Mouse (Mus musculus): Measurements from ENCODE around the gene Adamtsl3. TPM values are rescaled to one million over a fixed set of nuclear protein-coding genes. Genes with fewer than 3 reads are reported as not detected.

Adamtsl3 gene
- polyA plus RNA-seq, 1 experiment from 2014 or later = 0.68 TPM

- no peak for ATAC-seq
- no peak overlapping the region for H3K27ac ChIP-seq (ENCODE audit: low read length)
- no peaks in the 10 kb centered on the region for H3K27me3 ChIP-seq (replicated peaks; ENCODE audit: control insufficient read depth, insufficient read depth, low read length)
- no peaks in the 10 kb centered on the region for H3K36me3 ChIP-seq (ENCODE audit: control insufficient read depth, insufficient read depth, low read length)
- H3K4me3 ChIP-seq (ENCODE audit: low read length) = no peak overlapping the region
- H3K4me2 ChIP-seq (ENCODE audit: low read depth, low read length) = no peak overlapping the region
- no peaks in the 10 kb centered on the region for H3K9me3 ChIP-seq (ENCODE audit: control insufficient read depth, low read length)
- no peak overlapping the region for H3K9ac ChIP-seq (ENCODE audit: low read depth, low read length)
- no peaks in the 10 kb centered on the region for H3K4me1 ChIP-seq (ENCODE audit: control insufficient read depth, insufficient read depth, low read length)
- WGBS = 91% methylated on average over 1 of the region's 1 CpGs
Measured at GRCm38 (mm10) chr7:82552005-82552404, 216.5 kb downstream of the Adamtsl3 start.

- no peak overlapping the region for H3K27ac ChIP-seq (ENCODE audit: low read length)
- no peak overlapping the region for H3K4me3 ChIP-seq (ENCODE audit: low read length)
- no peaks in the 10 kb centered on the region for H3K36me3 ChIP-seq (ENCODE audit: control insufficient read depth, insufficient read depth, low read length)
- H3K9ac ChIP-seq (ENCODE audit: low read depth, low read length) = no peak overlapping the region
- H3K4me1 ChIP-seq (ENCODE audit: control insufficient read depth, insufficient read depth, low read length) = no peaks in the 10 kb centered on the region
- no peaks in the 10 kb centered on the region for H3K27me3 ChIP-seq (replicated peaks; ENCODE audit: control insufficient read depth, insufficient read depth, low read length)
- ATAC-seq = no peak
- 75% methylated on average over 5 of the region's 5 CpGs for WGBS
- H3K4me2 ChIP-seq (ENCODE audit: low read depth, low read length) = no peak overlapping the region
- no peaks in the 10 kb centered on the region for H3K9me3 ChIP-seq (ENCODE audit: control insufficient read depth, low read length)
Measured at GRCm38 (mm10) chr7:82555803-82556202, 220.3 kb downstream of the Adamtsl3 start.

GRCm38 (mm10) chr7:82556417-82556816, 220.9 kb downstream of the Adamtsl3 start:
- H3K36me3 ChIP-seq (ENCODE audit: control insufficient read depth, insufficient read depth, low read length) = no peaks in the 10 kb centered on the region
- WGBS = 89% methylated on average over 10 of the region's 10 CpGs
- no peaks in the 10 kb centered on the region for H3K9me3 ChIP-seq (ENCODE audit: control insufficient read depth, low read length)
- no peak overlapping the region for H3K4me3 ChIP-seq (ENCODE audit: low read length)
- no peak overlapping the region for H3K4me2 ChIP-seq (ENCODE audit: low read depth, low read length)
- H3K27ac ChIP-seq (ENCODE audit: low read length) = no peak overlapping the region
- H3K4me1 ChIP-seq (ENCODE audit: control insufficient read depth, insufficient read depth, low read length) = no peaks in the 10 kb centered on the region
- no peak overlapping the region for H3K9ac ChIP-seq (ENCODE audit: low read depth, low read length)
- ATAC-seq = no peak
- no peaks in the 10 kb centered on the region for H3K27me3 ChIP-seq (replicated peaks; ENCODE audit: control insufficient read depth, insufficient read depth, low read length)

- 73% methylated on average over 11 of the region's 11 CpGs for WGBS
- Histone ChIP-seq H3K4me3 (ENCODE audit: low read length) (no peak overlapping the region), H3K9ac (ENCODE audit: low read depth, low read length) (no peak overlapping the region), H3K36me3 (ENCODE audit: control insufficient read depth, insufficient read depth, low read length) (no peaks in the 10 kb centered on the region), H3K4me1 (ENCODE audit: control insufficient read depth, insufficient read depth, low read length) (no peaks in the 10 kb centered on the region), H3K27me3 (replicated peaks; ENCODE audit: control insufficient read depth, insufficient read depth, low read length) (no peaks in the 10 kb centered on the region), H3K9me3 (ENCODE audit: control insufficient read depth, low read length) (no peaks in the 10 kb centered on the region), H3K27ac (ENCODE audit: low read length) (no peak overlapping the region), H3K4me2 (ENCODE audit: low read depth, low read length) (no peak overlapping the region)
- no peak for ATAC-seq
Measured at GRCm38 (mm10) chr7:82557111-82557510, 221.6 kb downstream of the Adamtsl3 start.

GRCm38 (mm10) chr7:82566688-82567087, 231.2 kb downstream of the Adamtsl3 start:
- Histone ChIP-seq H3K27ac (ENCODE audit: low read length) (no peak overlapping the region), H3K9me3 (ENCODE audit: control insufficient read depth, low read length) (no peaks in the 10 kb centered on the region), H3K9ac (ENCODE audit: low read depth, low read length) (no peak overlapping the region), H3K4me3 (ENCODE audit: low read length) (no peak overlapping the region), H3K4me1 (ENCODE audit: control insufficient read depth, insufficient read depth, low read length) (no peaks in the 10 kb centered on the region), H3K27me3 (replicated peaks; ENCODE audit: control insufficient read depth, insufficient read depth, low read length) (no peaks in the 10 kb centered on the region), H3K4me2 (ENCODE audit: low read depth, low read length) (no peak overlapping the region), H3K36me3 (ENCODE audit: control insufficient read depth, insufficient read depth, low read length) (no peaks in the 10 kb centered on the region)
- no peak for ATAC-seq
- WGBS = 46% methylated on average over 8 of the region's 8 CpGs

- Histone ChIP-seq H3K4me3 (ENCODE audit: low read length) (no peak overlapping the region), H3K9ac (ENCODE audit: low read depth, low read length) (no peak overlapping the region), H3K4me1 (ENCODE audit: control insufficient read depth, insufficient read depth, low read length) (no peaks in the 10 kb centered on the region), H3K27me3 (replicated peaks; ENCODE audit: control insufficient read depth, insufficient read depth, low read length) (no peaks in the 10 kb centered on the region), H3K36me3 (ENCODE audit: control insufficient read depth, insufficient read depth, low read length) (no peaks in the 10 kb centered on the region), H3K9me3 (ENCODE audit: control insufficient read depth, low read length) (no peaks in the 10 kb centered on the region), H3K27ac (ENCODE audit: low read length) (no peak overlapping the region), H3K4me2 (ENCODE audit: low read depth, low read length) (no peak overlapping the region)
- no peak for ATAC-seq
- 81% methylated on average over 3 of the region's 3 CpGs for WGBS
Measured at GRCm38 (mm10) chr7:82567811-82568210, 232.3 kb downstream of the Adamtsl3 start.

- Histone ChIP-seq H3K36me3 (ENCODE audit: control insufficient read depth, insufficient read depth, low read length) (no peaks in the 10 kb centered on the region), H3K9me3 (ENCODE audit: control insufficient read depth, low read length) (no peaks in the 10 kb centered on the region), H3K4me2 (ENCODE audit: low read depth, low read length) (no peak overlapping the region), H3K27ac (ENCODE audit: low read length) (no peak overlapping the region), H3K27me3 (replicated peaks; ENCODE audit: control insufficient read depth, insufficient read depth, low read length) (no peaks in the 10 kb centered on the region), H3K4me1 (ENCODE audit: control insufficient read depth, insufficient read depth, low read length) (no peaks in the 10 kb centered on the region), H3K9ac (ENCODE audit: low read depth, low read length) (no peak overlapping the region), H3K4me3 (ENCODE audit: low read length) (no peak overlapping the region)
- ATAC-seq = no peak
- WGBS = 49% methylated on average over 1 of the region's 1 CpGs
Measured at GRCm38 (mm10) chr7:82572981-82573380, 237.5 kb downstream of the Adamtsl3 start.

GRCm38 (mm10) chr7:82580007-82580406, 244.5 kb downstream of the Adamtsl3 start:
- 82% methylated on average over 3 of the region's 3 CpGs for WGBS

GRCm38 (mm10) chr7:82581802-82582201, 246.3 kb downstream of the Adamtsl3 start:
- Histone ChIP-seq H3K4me1 (ENCODE audit: control insufficient read depth, insufficient read depth, low read length) (no peaks in the 10 kb centered on the region), H3K36me3 (ENCODE audit: control insufficient read depth, insufficient read depth, low read length) (no peaks in the 10 kb centered on the region), H3K4me3 (ENCODE audit: low read length) (no peak overlapping the region), H3K4me2 (ENCODE audit: low read depth, low read length) (no peak overlapping the region), H3K9ac (ENCODE audit: low read depth, low read length) (no peak overlapping the region), H3K9me3 (ENCODE audit: control insufficient read depth, low read length) (no peaks in the 10 kb centered on the region), H3K27me3 (replicated peaks; ENCODE audit: control insufficient read depth, insufficient read depth, low read length) (no peaks in the 10 kb centered on the region), H3K27ac (ENCODE audit: low read length) (no peak overlapping the region)
- 65% methylated on average over 5 of the region's 5 CpGs for WGBS
- ATAC-seq = no peak

More at GRCm38 (mm10) chr7:82580007-82580406, 244.5 kb downstream of the Adamtsl3 start:
- no peak overlapping the region for H3K4me2 ChIP-seq (ENCODE audit: low read depth, low read length)
- ATAC-seq = no peak
- no peak overlapping the region for H3K27ac ChIP-seq (ENCODE audit: low read length)
- H3K36me3 ChIP-seq (ENCODE audit: control insufficient read depth, insufficient read depth, low read length) = no peaks in the 10 kb centered on the region
- H3K27me3 ChIP-seq (replicated peaks; ENCODE audit: control insufficient read depth, insufficient read depth, low read length) = no peaks in the 10 kb centered on the region
- H3K9me3 ChIP-seq (ENCODE audit: control insufficient read depth, low read length) = no peaks in the 10 kb centered on the region
- H3K4me3 ChIP-seq (ENCODE audit: low read length) = no peak overlapping the region
- no peaks in the 10 kb centered on the region for H3K4me1 ChIP-seq (ENCODE audit: control insufficient read depth, insufficient read depth, low read length)
- no peak overlapping the region for H3K9ac ChIP-seq (ENCODE audit: low read depth, low read length)

- H3K36me3 ChIP-seq (ENCODE audit: control insufficient read depth, insufficient read depth, low read length) = no peaks in the 10 kb centered on the region
- no peaks in the 10 kb centered on the region for H3K4me1 ChIP-seq (ENCODE audit: control insufficient read depth, insufficient read depth, low read length)
- H3K27me3 ChIP-seq (replicated peaks; ENCODE audit: control insufficient read depth, insufficient read depth, low read length) = no peaks in the 10 kb centered on the region
- H3K27ac ChIP-seq (ENCODE audit: low read length) = no peak overlapping the region
- H3K4me2 ChIP-seq (ENCODE audit: low read depth, low read length) = no peak overlapping the region
- no peak overlapping the region for H3K4me3 ChIP-seq (ENCODE audit: low read length)
- ATAC-seq = no peak
- no peaks in the 10 kb centered on the region for H3K9me3 ChIP-seq (ENCODE audit: control insufficient read depth, low read length)
- no peak overlapping the region for H3K9ac ChIP-seq (ENCODE audit: low read depth, low read length)
- 91% methylated on average over 4 of the region's 4 CpGs for WGBS
Measured at GRCm38 (mm10) chr7:82582534-82582933, 247.0 kb downstream of the Adamtsl3 start.
